Mouse (Mus musculus) embryo, embryonic 9.5 days (tissue): ENCODE measurements around the gene Cygb.
"Not testable (repeated sequence)": the region's sequence is repeated elsewhere in the genome, so short reads cannot be mapped to it uniquely, and the experiment has no call there.

ENCODE experiments used
- DNase-seq: peaks from one replicate; pipeline ENCODE4 v3.0.0-alpha.2; 2017; ENCODE audit errors: extremely low spot score

Gene Cygb

GRCm38 (mm10) chr11:116654255-116654821 lies at the start of gene Cygb:
Gene Cygb (minus strand): TSS chr11:116654313.
- no peak for DNase-seq

- DNase-seq = no peak
These were observed 47.3 kb upstream of the Cygb start for GRCm38 (mm10) chr11:116701377-116701841.

GRCm38 (mm10) chr11:116697521-116697920 lies 43.4 kb upstream of the Cygb start:
- no peak for DNase-seq

DNA sequence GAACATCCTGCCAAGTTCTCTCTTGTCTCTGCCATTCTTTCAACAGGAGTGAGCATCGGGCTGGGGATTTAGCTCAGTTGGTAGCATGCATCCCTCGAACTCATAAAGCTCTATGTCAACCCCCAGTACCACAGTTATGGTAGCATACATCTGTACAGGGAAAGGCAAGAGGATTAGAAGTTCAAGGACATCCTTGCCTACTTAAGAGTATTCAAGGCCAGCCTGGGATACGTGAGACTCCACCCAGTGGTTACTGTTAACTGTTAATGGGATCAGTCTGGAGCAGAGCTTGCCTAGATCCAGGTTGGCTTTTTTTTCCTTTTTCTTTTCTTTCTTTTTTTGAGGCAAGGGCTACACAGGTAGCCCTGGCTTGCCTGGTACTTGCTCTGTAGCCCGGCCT lies 42.3 kb upstream of the Cygb start:
- DNase-seq = no peak

DNA sequence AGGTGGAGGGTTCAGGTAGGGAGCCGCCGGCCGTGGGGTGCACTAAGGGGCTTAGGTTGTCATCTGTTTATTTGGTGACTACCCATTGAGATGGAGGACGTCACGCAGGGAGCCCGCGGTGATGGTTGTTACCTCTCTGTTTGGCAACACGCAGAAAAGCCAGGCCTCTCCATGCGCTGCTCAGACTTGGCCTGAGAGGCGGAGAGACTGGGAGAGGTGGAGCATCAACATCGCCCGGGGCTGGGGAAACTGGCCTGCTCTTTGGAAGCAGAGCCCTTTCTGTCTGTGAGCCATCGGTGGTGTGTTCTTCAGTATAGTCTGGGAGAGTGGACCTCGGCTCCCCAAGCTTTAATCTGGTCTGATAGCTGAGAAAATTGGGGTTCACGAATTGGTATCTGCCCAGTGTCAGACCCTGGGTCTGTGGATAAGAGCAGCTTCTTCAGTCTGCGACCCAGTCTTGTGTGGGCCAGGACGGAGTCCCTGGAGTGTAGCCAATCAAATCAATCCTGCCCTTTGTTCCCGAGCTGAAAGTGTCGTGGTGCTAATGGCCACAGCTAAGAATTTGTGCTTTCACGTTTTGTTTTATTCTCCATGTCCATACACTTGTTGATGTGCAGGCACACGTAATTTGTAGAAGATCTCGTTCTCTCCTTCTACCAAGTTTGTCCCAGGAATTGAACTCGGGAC lies 41.2 kb upstream of the Cygb start:
- no peak for DNase-seq

- DNase-seq = peak; percentile 42
These were observed 40.4 kb upstream of the Cygb start for GRCm38 (mm10) chr11:116694250-116695193.

- no peak for DNase-seq
These were observed 39.8 kb upstream of the Cygb start for GRCm38 (mm10) chr11:116693899-116694249.

DNA sequence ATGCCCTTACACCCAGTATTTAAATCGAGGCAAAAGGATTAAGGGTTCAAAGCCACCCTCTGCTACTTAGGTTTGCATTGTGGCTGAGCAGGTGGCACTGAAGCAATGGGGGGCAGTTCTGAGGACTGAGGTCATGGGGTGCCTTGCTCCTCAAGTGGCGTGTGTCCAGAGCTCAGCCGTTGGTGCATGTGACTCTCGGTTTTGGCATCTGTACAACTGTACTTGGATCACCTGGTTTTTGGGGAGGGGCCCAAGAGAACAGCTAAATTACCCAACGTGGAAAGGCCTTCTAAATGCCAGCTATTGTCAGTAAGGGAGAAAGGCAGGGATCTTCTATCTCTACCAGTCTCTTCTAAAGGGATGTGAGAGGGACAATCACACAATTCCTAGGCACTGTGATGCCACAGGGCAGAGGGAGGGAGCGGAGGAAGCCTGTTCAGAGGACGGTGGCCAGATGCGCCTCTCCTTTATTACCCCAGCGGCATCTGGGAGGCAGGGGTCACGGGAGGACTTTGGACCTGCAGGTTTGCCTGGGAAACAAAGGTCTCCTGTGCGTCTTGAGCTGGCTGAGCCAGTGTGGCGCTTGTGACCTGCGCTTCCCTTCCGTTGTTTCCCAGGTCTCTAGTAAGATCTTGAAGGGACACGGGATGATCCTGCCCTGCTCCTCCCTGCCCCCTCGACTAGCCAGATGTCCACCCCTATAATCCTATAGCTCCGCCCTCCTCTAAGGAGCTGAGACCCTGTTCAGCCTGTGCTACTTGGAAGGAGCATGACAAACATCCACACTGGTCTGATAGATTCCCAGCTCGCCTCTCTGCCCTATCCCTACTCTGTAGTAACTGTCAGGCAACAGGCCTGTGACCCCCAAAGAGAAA lies 36.8 kb upstream of the Cygb start:
- no peak for DNase-seq

DNA sequence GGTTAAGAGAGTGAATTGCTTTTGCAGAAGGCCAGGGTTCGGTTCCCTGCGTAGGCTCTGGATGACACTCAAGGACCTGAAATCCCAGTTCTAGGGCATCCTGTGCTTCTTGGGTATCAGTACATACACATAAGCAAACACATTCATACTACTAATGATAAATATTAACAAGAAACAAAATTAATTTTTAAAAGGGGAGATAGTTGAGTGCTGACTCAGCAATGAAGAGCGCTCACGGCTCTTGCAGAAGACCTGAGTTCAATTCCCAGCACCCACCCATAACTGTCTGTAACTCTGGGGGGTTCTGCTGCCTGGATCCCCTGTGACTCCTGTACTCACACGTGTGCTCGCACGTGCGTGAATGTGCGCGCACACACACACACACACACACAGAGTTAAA lies 35.5 kb upstream of the Cygb start:
- no peak for DNase-seq

- no peak for DNase-seq
These were observed 33.8 kb upstream of the Cygb start for GRCm38 (mm10) chr11:116687897-116688296.

GRCm38 (mm10) chr11:116685729-116686128 lies 31.6 kb upstream of the Cygb start:
- no peak for DNase-seq

- no peak for DNase-seq
These were observed 29.7 kb upstream of the Cygb start for GRCm38 (mm10) chr11:116683777-116684176.

DNA sequence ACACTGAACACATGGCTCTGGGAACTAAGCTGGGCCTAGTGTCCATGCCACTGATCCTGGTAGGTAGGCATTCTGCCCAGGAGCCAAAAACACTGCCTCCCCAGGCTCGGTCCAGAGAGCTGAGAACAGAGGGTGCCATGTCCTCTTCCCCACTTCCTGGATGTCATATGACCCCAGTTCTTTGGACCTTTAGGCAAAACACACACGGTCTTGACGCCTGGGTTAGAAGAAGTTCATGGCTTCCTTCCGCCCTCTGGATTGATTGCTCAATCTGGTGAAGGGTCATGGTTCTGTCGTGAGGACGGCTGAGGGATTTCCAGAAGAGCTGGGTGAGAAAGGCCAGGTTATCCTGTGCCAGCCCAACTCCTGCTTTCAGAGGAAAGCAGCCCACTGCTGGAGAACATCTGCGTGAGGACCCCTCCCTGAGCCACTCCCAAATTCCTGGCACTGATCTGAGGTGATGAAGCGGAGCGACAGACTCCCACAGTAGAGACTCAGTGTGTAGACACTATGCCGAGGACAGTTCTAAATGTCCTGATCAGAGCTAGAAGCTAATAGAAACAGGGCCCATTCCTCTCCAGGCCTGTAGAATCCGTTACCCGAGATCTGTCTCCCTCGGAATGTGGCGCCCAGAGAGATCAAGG lies 28.5 kb upstream of the Cygb start:
- no peak for DNase-seq

GRCm38 (mm10) chr11:116681147-116681546 lies 27.0 kb upstream of the Cygb start:
- no peak for DNase-seq

GRCm38 (mm10) chr11:116680321-116681091 lies 26.4 kb upstream of the Cygb start:
- DNase-seq = no peak

DNA sequence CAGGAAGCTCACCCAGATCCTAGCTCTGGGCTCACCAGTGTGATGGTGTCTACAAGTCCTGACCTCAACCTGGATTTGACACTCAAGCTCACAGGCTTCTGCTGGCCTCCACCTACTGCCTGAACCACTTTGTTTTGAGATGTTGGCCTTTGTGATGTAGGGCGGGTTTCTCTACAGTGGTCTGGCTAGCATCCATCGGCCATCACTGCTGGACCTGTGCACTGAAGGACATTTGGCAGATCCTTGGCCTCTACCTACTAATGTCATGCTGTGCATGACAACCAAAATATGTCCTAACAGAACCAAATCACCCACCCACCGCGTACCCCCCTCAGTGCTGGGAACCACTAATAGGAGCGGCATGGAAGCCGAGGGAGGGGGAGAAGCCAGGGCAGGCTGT lies 25.0 kb upstream of the Cygb start:
- no peak for DNase-seq

GRCm38 (mm10) chr11:116677711-116678441 lies 23.8 kb upstream of the Cygb start:
- DNase-seq = no peak

DNA sequence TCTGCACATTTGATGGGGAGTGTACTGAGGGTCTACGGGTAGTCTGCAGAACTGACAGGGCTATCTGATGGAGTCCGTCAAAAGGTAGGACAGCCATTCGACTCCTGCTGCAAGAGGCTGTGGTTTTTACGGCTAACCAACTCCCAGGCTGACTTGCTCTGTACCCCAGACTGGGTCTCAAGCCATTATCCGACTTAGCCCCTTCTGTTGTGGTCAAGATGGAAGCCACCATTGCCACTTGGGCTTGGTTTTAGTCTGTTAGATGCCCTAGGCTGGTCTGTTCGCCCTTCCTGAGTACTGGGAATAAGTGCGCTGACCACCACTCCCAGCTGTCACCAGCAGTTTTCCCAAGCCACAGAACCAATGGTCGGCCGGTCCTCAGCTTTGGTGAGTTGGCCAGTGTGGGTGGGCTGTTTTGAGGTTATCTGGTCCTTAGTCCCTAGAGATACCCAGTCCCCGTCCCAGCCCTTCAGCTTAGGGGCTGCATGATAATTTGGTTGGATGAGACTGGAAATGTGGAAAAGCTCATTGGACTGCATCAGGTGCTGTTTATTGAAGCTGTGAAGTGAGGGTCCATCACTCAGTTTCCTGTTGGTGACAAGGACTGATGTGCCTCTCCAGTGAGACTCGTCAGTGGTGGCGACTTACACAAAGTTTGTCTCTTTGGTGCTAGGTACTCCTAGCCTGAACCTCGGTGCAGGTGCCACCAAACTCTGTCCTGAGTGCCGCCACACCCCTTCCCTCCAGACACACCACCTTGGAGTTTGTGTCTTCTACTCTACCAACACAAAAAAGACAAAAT lies 22.3 kb upstream of the Cygb start:
- DNase-seq = no peak

GRCm38 (mm10) chr11:116675429-116675828 lies 21.3 kb upstream of the Cygb start:
- DNase-seq = not testable (repeated sequence)
